Mouse (Mus musculus): Measurements from ENCODE around the gene AC153137.1.

DNA sequence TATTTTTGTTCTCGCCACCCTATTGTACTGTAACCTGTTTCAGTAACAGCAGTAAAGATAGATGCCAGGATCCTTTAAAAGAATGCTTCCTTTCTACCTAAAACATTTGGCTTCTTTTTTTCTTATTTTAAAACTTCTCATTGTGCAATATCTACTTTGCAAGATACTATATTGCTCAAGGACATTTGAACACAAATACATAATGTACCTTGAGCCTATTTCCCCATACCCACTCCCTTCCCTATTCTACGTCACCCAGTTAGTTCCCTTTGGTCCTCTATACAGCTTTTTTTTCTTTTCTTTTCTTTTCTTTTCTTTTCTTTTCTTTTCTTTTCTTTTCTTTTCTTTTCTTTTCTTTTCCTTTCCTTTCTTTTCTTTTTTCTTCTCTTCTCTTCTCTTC lies 47.6 kb downstream of the AC153137.1 start:
- no peak for TF ChIP-seq CTCF (IDR thresholded peaks at IDR 0.05 in 2 of 3, conservative IDR thresholded peaks at IDR 0.05 in 1 of 3; ENCODE audit: control insufficient read depth in 1 of 3, insufficient read depth in 1 of 3, low read depth in 2 of 3, low read length in 3 of 3, poor library complexity in 1 of 3, severe bottlenecking in 1 of 3)
- TF ChIP-seq EP300 (IDR thresholded peaks at IDR 0.05; ENCODE audit: low read depth in 1 of 2, low read length in 2 of 2): no peak
- TF ChIP-seq POLR2AphosphoS5 (IDR thresholded peaks at IDR 0.05; ENCODE audit: borderline replicate concordance, low read depth, low read length): no peak
- TF ChIP-seq ZNF384 (IDR thresholded peaks at IDR 0.05; ENCODE audit: low read depth, low read length): no peak
- no peak for TF ChIP-seq POLR2A (IDR thresholded peaks at IDR 0.05; ENCODE audit: control insufficient read depth in 1 of 2, insufficient read depth in 1 of 2, low read depth in 1 of 2, low read length in 2 of 2, poor library complexity in 1 of 2)
- no peak for TF ChIP-seq NRF1 (IDR thresholded peaks at IDR 0.05; ENCODE audit: insufficient read depth, low read depth, low read length, poor library complexity, severe bottlenecking)
- no peak for TF ChIP-seq ZKSCAN1 (IDR thresholded peaks at IDR 0.05; ENCODE audit: low read depth, low read length)
- no peak for TF ChIP-seq ELF1 (IDR thresholded peaks at IDR 0.05; ENCODE audit: low read depth, low read length)

Measured in MEL (cell line).